Mouse (Mus musculus) E14TG2a.4 (cell line): ENCODE results near the gene Paqr8.

ENCODE experiments used
- CTCF ChIP-seq: conservative IDR thresholded peaks from 2 replicates; pipeline ENCODE4 v1.5.1; 2014; ENCODE audit warnings: low read length
- NANOG ChIP-seq: IDR thresholded peaks from 2 replicates; pipeline ENCODE4 v1.6.1; 2014; ENCODE audit warnings: borderline replicate concordance, low read length, mixed read lengths
- POU5F1 ChIP-seq: IDR thresholded peaks from 2 replicates; pipeline ENCODE4 v1.6.1; 2014; ENCODE audit warnings: low read length, borderline replicate concordance

DNA sequence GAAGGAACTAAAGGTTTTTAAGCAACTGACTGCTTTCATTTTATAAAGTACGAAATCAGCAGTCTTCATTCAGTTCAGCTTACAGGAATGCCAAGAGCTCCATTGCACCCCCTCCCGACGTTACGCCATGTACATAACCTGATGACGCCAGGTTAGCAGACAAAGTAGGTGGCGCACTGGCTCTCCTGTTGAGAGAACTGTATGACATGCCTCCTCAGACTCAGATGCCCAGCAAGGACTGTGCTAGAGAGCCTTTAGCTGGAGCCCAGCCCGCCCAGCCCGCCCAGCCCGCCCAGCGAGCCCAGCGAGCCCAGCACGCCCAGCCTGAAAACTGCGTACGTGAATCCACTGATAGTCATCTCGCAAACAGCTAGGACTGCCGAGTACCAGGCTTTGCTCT, 49.7 kb downstream of the Paqr8 start:
- no peak for TF ChIP-seq CTCF
- no peak for TF ChIP-seq POU5F1
- no peak for TF ChIP-seq NANOG
